ENCODE assay signal across 14 mouse cellular contexts in genomic region chr17:25866172-25866571, GRCm38 (mm10). TPM values are rescaled to one million over a fixed set of nuclear protein-coding genes. Genes with fewer than 3 reads are reported as not detected.
A peak's percentile ranks its signal among the peaks of the same experiment; 100 is the strongest.
DNase-seq lines count a peak whose midpoint lies in the region; ATAC-seq lines count a peak whose summit lies in the region.
"Had no signal": no experiment of that assay in that cellular context is flagged by ENCODE, and none has a peak within 500 bp of the region (broad histone marks: within the 10 kb centered on the region; RNA-seq: fewer than 3 reads in every experiment).

No protein-coding gene starts in this region.

- H3K4me2 ChIP-seq in liver, embryonic 11.5 days = peak overlapping the region; percentile 9; the same call in 1 of the 2 replicates
- H3K4me2 ChIP-seq: midbrain, embryonic 12.5 days had no signal

- H3K27me3 ChIP-seq in liver, embryonic 11.5 days (replicated peaks; ENCODE audit: control insufficient read depth, insufficient read depth, low read length) = no peaks in the 10 kb centered on the region

- WGBS in liver, embryonic 11.5 days = 95% methylated on average over 3 of the region's 3 CpGs

- H3K4me3 ChIP-seq in brown adipose tissue, adult 24 weeks (ENCODE audit: insufficient read depth, low read depth, low read length) = peak overlapping the region; percentile 62
- no peak overlapping the region; the same call in 1 of the 2 replicates for H3K4me3 ChIP-seq in liver, embryonic 11.5 days (ENCODE audit: low read depth, low read length)
- H3K4me3 ChIP-seq: midbrain, embryonic 12.5 days had no signal

- H3K9me3 ChIP-seq in liver, embryonic 11.5 days (ENCODE audit: control insufficient read depth, low read length) = no peaks in the 10 kb centered on the region
- H3K9me3 ChIP-seq: limb, embryonic 10.5 days; midbrain, embryonic 12.5 days had no signal

- no peak for ATAC-seq in liver, embryonic 11.5 days (replicated peaks; ENCODE audit: low FRiP score)

- DNase-seq in cerebellum, adult 9-10 months = peak; percentile 29
- no peak for DNase-seq in cerebellum, adult 18-20 months
- DNase-seq in kidney, adult 11 months = peak; percentile 75
- DNase-seq in kidney, postnatal 4 days = no peak
- no peak for DNase-seq in liver, embryonic 11.5 days (ENCODE audit: low spot score)
- DNase-seq in ovary, postnatal 36 days (ENCODE audit: low spot score) = no peak
- no peak for DNase-seq in thymus, postnatal 10 days (ENCODE audit: low spot score in 2 of 2)
- DNase-seq: cerebellum, adult 8-10 months; layer of hippocampus, postnatal 36 days; spleen, adult 18-20 months had no signal

- H3K27ac ChIP-seq in brown adipose tissue, adult 24 weeks (replicated peaks; ENCODE audit: low read depth, low read length) = peak overlapping the region; percentile 93
- no peak overlapping the region for H3K27ac ChIP-seq in liver, embryonic 11.5 days (ENCODE audit: low read depth, low read length)
- H3K27ac ChIP-seq: kidney, postnatal 0 days; midbrain, embryonic 12.5 days had no signal

- H3K9ac ChIP-seq in liver, embryonic 11.5 days (ENCODE audit: low read depth, low read length) = no peak overlapping the region
- H3K9ac ChIP-seq: midbrain, embryonic 12.5 days had no signal

- H3K4me1 ChIP-seq in brown adipose tissue, adult 24 weeks (ENCODE audit: control insufficient read depth, insufficient read depth, insufficient read length, low read length) = 0 out of 2 replicates have a peak, but pooled peaks cover 3% of the 10 kb centered on the region
- H3K4me1 ChIP-seq in liver, embryonic 11.5 days (replicated peaks; ENCODE audit: control insufficient read depth, insufficient read depth, low read length) = peaks cover 24% of the 10 kb centered on the region

- peaks cover 9% of the 10 kb centered on the region; the same call in 1 of the 2 replicates for H3K36me3 ChIP-seq in liver, embryonic 11.5 days (ENCODE audit: control insufficient read depth, insufficient read depth, low read length)
- H3K36me3 ChIP-seq: limb, embryonic 10.5 days; midbrain, embryonic 12.5 days had no signal

RNA-seq across cellular contexts. Expression of gene Mcrip2, which starts 2.4 kb away (rescaled TPM):
- polyA plus RNA-seq in brown adipose tissue, adult 24 weeks (2012; ENCODE audit: insufficient read depth, insufficient read length, missing spikeins) = 432 and 445 TPM in 2 replicates
- polyA plus RNA-seq in liver, embryonic 11.5 days (2014; fragmentation: Nextera tagmentation; extraction: Ambion mirVana) = 96.5 and 110 TPM in 2 replicates

RNA-seq across cellular contexts. Expression of gene Wdr90, which starts 4.9 kb away (rescaled TPM):
- 1.6 and 2.4 TPM in 2 replicates for polyA plus RNA-seq in brown adipose tissue, adult 24 weeks (2012; ENCODE audit: insufficient read depth, insufficient read length, missing spikeins)
- 22.2 and 25.7 TPM in 2 replicates for polyA plus RNA-seq in liver, embryonic 11.5 days (2014; fragmentation: Nextera tagmentation; extraction: Ambion mirVana)

RNA-seq across cellular contexts. Expression of gene Mettl26, which starts 8.7 kb away (rescaled TPM):
- polyA plus RNA-seq in brown adipose tissue, adult 24 weeks (2012; ENCODE audit: insufficient read depth, insufficient read length, missing spikeins) = 47.5 and 52.1 TPM in 2 replicates
- polyA plus RNA-seq in liver, embryonic 11.5 days (2014; fragmentation: Nextera tagmentation; extraction: Ambion mirVana) = 70.7 and 74.5 TPM in 2 replicates

RNA-seq across cellular contexts. Expression of gene Wfikkn1, which starts 14.5 kb away (rescaled TPM):
- not detected in 2 replicates for polyA plus RNA-seq in brown adipose tissue, adult 24 weeks (2012; ENCODE audit: insufficient read depth, insufficient read length, missing spikeins)
- polyA plus RNA-seq in liver, embryonic 11.5 days (2014; fragmentation: Nextera tagmentation; extraction: Ambion mirVana) = 2.1 and 2.4 TPM in 2 replicates

RNA-seq across cellular contexts. Expression of gene Rhot2, which starts 21.5 kb away (rescaled TPM):
- 69.0 and 72.5 TPM in 2 replicates for polyA plus RNA-seq in brown adipose tissue, adult 24 weeks (2012; ENCODE audit: insufficient read depth, insufficient read length, missing spikeins)
- polyA plus RNA-seq in liver, embryonic 11.5 days (2014; fragmentation: Nextera tagmentation; extraction: Ambion mirVana) = 9.6 and 12.8 TPM in 2 replicates

Comparison
In these comparisons a context has a peak if more than half of its experiments do, and no peak if none do; other contexts are left out.
1. DNase-seq: peak in cerebellum, adult 9-10 months (single experiment) and kidney, adult 11 months (single experiment); none in cerebellum, adult 18-20 months (0 of 2), kidney, postnatal 4 days (0 of 2), liver, embryonic 11.5 days (single experiment), ovary, postnatal 36 days (single experiment) and thymus, postnatal 10 days (0 of 2).